11 mouse cellular contexts compared by ENCODE assay signal in genomic region chr5:107082011-107082410, GRCm38 (mm10).
"Had no signal": no experiment of that assay in that cellular context is flagged by ENCODE, and none has a peak within 500 bp of the region (broad histone marks: within the 10 kb centered on the region; RNA-seq: fewer than 3 reads in every experiment).

No protein-coding gene starts in this region.

- H3K27ac ChIP-seq: limb, embryonic 13.5 days; liver, embryonic 15.5 days; macrophage; midbrain, embryonic 15.5 days; neural tube, embryonic 12.5 days; stomach, postnatal 0 days had no signal

- H3K36me3 ChIP-seq: limb, embryonic 13.5 days; liver, embryonic 15.5 days; midbrain, embryonic 15.5 days; neural tube, embryonic 12.5 days had no signal

- H3K4me3 ChIP-seq: limb, embryonic 13.5 days; liver, embryonic 15.5 days; megakaryocyte, embryonic 14.5 days; midbrain, embryonic 15.5 days; neural tube, embryonic 12.5 days had no signal

- DNase-seq: layer of hippocampus, adult 9-11 months; lung, adult 2 months; lung, postnatal 10 days; thymus, postnatal 4 days had no signal

- H3K4me1 ChIP-seq: liver, embryonic 15.5 days had no signal

- H3K9me3 ChIP-seq: limb, embryonic 13.5 days; liver, embryonic 15.5 days; megakaryocyte, embryonic 14.5 days; midbrain, embryonic 15.5 days; neural tube, embryonic 12.5 days had no signal

- H3K27me3 ChIP-seq: midbrain, embryonic 15.5 days; neural tube, embryonic 12.5 days had no signal
